Mouse (Mus musculus) lung, embryonic 14.5 days (tissue): ENCODE data around the gene Ppp1ca. TPM values are rescaled to one million over a fixed set of nuclear protein-coding genes. Genes with fewer than 3 reads are reported as not detected.

ENCODE experiments used
- ATAC-seq: fragments of 200-750 bp; cut with Nextera tagmentation; 2 replicates; pipeline ENCODE4 v1.8.0; 2017; ENCODE audit warnings: mild to moderate bottlenecking, moderate TSS enrichment, moderate library complexity; ENCODE audit not compliant: insufficient read depth
- DNase-seq: peaks from one replicate; pipeline ENCODE4 v3.0.0-alpha.2; 2015
- H3K27ac ChIP-seq: fragments of 300-500 bp; sonication (generic); 2 replicates; pipeline ENCODE4 v1.5.1; 2014; ENCODE audit warnings: low read depth, mild to moderate bottlenecking, moderate library complexity
- H3K27me3 ChIP-seq: fragments of 300-500 bp; sonication (generic); 2 replicates; pipeline ENCODE4 v1.6.1; 2014; ENCODE audit warnings: low read length, control low read depth; ENCODE audit not compliant: insufficient read depth
- H3K36me3 ChIP-seq: fragments of 300-500 bp; sonication (generic); 2 replicates; pipeline ENCODE4 v1.6.1; 2014; ENCODE audit warnings: control low read depth; ENCODE audit not compliant: insufficient read depth
- H3K4me1 ChIP-seq: fragments of 300-500 bp; sonication (generic); 2 replicates; pipeline ENCODE4 v1.6.1; 2014; ENCODE audit warnings: antibody characterized with exemption, control low read depth; ENCODE audit not compliant: insufficient read depth
- H3K4me2 ChIP-seq: fragments of 300-500 bp; sonication (generic); 2 replicates; pipeline ENCODE4 v1.6.1; 2014; ENCODE audit warnings: mild to moderate bottlenecking
- H3K4me3 ChIP-seq: fragments of 300-500 bp; sonication (generic); 2 replicates; pipeline ENCODE4 v1.5.1; 2014; ENCODE audit warnings: low read depth, low read length
- H3K9ac ChIP-seq: fragments of 300-500 bp; sonication (generic); 2 replicates; pipeline ENCODE4 v1.6.1; 2014
- H3K9me3 ChIP-seq: fragments of 300-500 bp; sonication (generic); 2 replicates; pipeline ENCODE4 v1.6.1; 2016; ENCODE audit warnings: low read depth, low read length, control low read depth
- CTCF ChIP-seq: IDR thresholded peaks from 2 replicates; pipeline ENCODE4 v1.5.1; 2016; ENCODE audit warnings: antibody characterized with exemption, low read depth
- WGBS: fragments of 180-500 bp; shearing (Covaris S2); extraction: QIAGEN DNeasy Blood & Tissue Kit; methylation state at CpG from one replicate; pipeline ENCODE4 v1.1.7; 2014; 5-methylcytosine and 5-hydroxymethylcytosine counted together
- polyA plus RNA-seq: library from polyadenylated mRNA; unstranded; fragments of >200 nt; fragmentation: Nextera tagmentation; extraction: Ambion mirVana; gene quantifications from 2 replicates; pipeline ENCODE4 v1.2.1, GENCODE M21; 2014

The Ppp1ca gene
- polyA plus RNA-seq, 1 experiment from 2014 or later = 994 TPM

DNA sequence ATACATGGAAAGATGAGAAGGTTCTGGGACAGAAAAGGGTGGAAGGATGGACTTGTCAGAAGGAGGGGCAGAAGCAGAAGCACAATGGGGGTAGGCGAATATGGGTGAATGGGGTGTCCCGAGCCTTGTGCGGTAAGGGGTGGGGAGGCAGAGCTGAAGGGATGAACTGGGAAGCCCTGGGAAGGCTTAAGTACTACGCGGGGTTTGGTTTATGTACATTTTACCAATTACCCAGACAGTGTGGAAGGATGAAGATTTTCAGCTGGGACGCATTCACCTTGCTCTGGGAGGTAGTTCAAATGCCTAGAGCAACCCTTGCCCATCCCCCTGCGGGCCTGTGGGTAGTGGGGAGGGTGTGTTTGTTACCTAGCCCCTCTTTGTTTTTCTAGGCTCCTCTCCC lies 10.3 kb downstream of the Ppp1ca start:
- peaks cover 12% of the 10 kb centered on the region for H3K4me1 ChIP-seq
- no peaks in the 10 kb centered on the region for H3K9me3 ChIP-seq
- 34% methylated on average over 7 of the region's 7 CpGs for WGBS
- ATAC-seq = 0 out of 2 replicates have a peak, but pooled peaks have one; percentile 0
- H3K36me3 ChIP-seq = peaks cover 26% of the 10 kb centered on the region
- H3K9ac ChIP-seq = peak overlapping the region; percentile 89
- TF ChIP-seq CTCF = no peak
- DNase-seq = no peak
- peak overlapping the region; percentile 99 for H3K4me2 ChIP-seq
- 0 out of 2 replicates have a peak overlapping the region, but pooled peaks have one; percentile 42 for H3K27ac ChIP-seq
- H3K4me3 ChIP-seq = peak overlapping the region; percentile 81
- no peaks in the 10 kb centered on the region; the same call in 1 of the 2 replicates for H3K27me3 ChIP-seq

DNA sequence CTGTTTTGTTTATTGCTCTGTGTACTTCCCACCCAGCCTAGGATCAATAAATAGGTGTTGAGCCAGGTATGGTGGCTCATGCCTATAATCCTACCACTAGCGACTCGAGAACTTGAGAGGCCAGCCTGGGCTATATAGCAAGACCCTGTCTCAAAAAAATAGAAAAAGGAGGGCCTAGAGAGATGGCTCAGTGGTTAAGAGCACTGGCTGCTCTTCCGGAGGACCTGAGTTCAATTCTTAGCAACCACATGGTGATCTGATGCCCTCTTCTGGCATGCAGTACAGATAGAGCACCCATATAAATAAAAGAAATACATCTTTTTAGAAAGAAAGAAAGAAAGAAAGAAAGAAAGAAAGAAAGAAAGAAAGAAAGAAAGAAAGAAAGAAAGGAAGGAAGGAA lies 11.3 kb downstream of the Ppp1ca start:
- no peak for TF ChIP-seq CTCF
- ATAC-seq = no peak
- no peak for DNase-seq
- H3K27ac ChIP-seq = no peak overlapping the region
- H3K4me3 ChIP-seq = no peak overlapping the region
- no peaks in the 10 kb centered on the region; the same call in 1 of the 2 replicates for H3K27me3 ChIP-seq
- H3K36me3 ChIP-seq = peaks cover 21% of the 10 kb centered on the region; the same call in 1 of the 2 replicates
- no peaks in the 10 kb centered on the region for H3K9me3 ChIP-seq
- WGBS = 59% methylated on average over 3 of the region's 3 CpGs
- no peak overlapping the region for H3K9ac ChIP-seq
- H3K4me1 ChIP-seq = peaks cover 12% of the 10 kb centered on the region
- no peak overlapping the region; the same call in 1 of the 2 replicates for H3K4me2 ChIP-seq

DNA sequence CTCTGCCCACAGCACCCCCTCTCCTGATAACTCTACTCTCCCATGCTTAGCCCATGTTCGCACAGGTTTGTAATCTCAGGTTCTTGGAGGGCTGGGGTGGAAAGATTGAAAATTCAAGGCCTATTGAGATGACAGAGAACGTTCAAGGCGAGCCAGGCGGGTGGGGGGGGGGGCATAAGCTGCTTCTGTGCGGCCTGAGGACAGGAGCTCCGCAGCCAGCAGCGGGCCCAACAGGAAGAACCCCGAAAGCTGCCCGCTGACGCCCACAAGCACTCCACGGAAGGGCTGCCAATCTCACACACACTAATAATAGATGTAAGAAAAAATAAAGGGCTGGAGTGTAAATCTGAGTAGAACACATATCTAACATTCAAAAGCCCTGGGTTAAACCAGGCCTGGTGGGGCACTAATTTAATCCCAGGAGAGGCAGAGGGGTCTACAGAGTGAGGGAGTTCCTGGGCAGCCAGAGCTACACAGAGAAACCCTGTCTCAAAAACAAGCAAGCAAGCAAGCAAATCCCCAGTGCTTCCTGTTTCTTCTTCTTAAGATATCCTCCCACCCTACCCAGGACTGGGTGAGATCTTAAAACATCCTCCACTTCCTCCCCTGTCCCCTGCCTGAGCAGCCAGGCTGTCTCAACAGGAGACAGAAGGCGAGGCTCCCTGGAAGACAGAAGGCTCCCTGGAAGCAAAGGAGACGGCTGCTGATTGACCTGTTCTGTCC lies 11.9 kb downstream of the Ppp1ca start:
- WGBS = 50% methylated on average over 13 of the region's 13 CpGs
- Histone ChIP-seq H3K9me3 (no peaks in the 10 kb centered on the region), H3K4me3 (no peak overlapping the region), H3K9ac (no peak overlapping the region), H3K36me3 (peaks cover 15% of the 10 kb centered on the region; the same call in 1 of the 2 replicates), H3K4me1 (peaks cover 12% of the 10 kb centered on the region), H3K27ac (no peak overlapping the region), H3K4me2 (no peak overlapping the region), H3K27me3 (no peaks in the 10 kb centered on the region; the same call in 1 of the 2 replicates)
- DNase-seq (peak; percentile 14), ATAC-seq (no peak)
- no peak for TF ChIP-seq CTCF

DNA sequence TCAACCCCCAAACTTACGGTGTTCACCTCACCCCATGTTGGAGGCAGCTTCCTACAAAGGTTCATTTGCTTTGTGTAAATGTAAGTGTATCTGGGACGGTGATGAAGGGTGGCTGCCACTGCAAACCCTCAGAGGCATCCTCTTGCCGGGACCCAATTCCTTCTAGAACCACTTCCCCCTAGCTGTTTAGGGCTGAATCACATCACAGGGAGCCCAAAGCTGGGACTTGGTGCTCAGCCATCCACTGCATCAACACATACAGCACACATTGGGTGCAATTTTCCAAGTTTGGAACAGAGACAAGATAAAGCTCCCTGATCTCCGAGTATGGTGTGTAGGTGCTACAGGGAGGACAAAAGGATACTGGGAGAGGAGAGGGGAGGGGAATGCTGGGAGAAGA lies 13.0 kb downstream of the Ppp1ca start:
- Histone ChIP-seq H3K9ac (no peak overlapping the region), H3K9me3 (no peaks in the 10 kb centered on the region), H3K27ac (no peak overlapping the region), H3K4me1 (peaks cover 12% of the 10 kb centered on the region), H3K27me3 (no peaks in the 10 kb centered on the region; the same call in 1 of the 2 replicates), H3K4me3 (no peak overlapping the region), H3K36me3 (peaks cover 6% of the 10 kb centered on the region; the same call in 1 of the 2 replicates), H3K4me2 (no peak overlapping the region)
- TF ChIP-seq CTCF = no peak
- DNase-seq = no peak
- 57% methylated on average over 4 of the region's 4 CpGs for WGBS
- ATAC-seq = no peak

DNA sequence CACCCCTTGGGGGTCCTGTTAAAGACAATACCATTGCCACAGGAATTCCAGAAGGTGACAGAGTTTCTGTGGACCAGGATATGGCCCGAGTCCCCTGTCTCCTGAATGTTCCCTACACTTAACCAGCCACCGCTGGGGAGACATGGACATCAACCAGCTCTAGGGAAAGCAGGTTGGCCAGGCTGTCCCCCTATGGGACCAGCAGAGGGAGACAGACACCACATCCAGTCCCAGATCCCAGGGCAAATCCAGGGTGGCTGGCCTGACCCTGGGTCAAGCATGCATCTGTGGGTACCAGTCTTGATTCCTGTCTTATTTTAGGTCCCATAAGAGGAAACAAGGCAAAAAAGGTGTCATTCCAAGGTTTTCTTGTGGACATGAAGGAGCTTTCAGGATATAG lies 15.1 kb downstream of the Ppp1ca start:
- no peak overlapping the region for H3K9ac ChIP-seq
- ATAC-seq (peak; percentile 50; the same call in 1 of the 2 replicates), DNase-seq (peak; percentile 85)
- WGBS = 2% methylated on average over 2 of the region's 2 CpGs
- H3K4me3 ChIP-seq = no peak overlapping the region
- H3K27ac ChIP-seq = no peak overlapping the region
- no peaks in the 10 kb centered on the region for H3K36me3 ChIP-seq
- H3K27me3 ChIP-seq = no peaks in the 10 kb centered on the region; the same call in 1 of the 2 replicates
- 0 out of 2 replicates have a peak, but pooled peaks cover 3% of the 10 kb centered on the region for H3K4me1 ChIP-seq
- no peaks in the 10 kb centered on the region for H3K9me3 ChIP-seq
- H3K4me2 ChIP-seq = no peak overlapping the region
- TF ChIP-seq CTCF = peak; percentile 98

DNA sequence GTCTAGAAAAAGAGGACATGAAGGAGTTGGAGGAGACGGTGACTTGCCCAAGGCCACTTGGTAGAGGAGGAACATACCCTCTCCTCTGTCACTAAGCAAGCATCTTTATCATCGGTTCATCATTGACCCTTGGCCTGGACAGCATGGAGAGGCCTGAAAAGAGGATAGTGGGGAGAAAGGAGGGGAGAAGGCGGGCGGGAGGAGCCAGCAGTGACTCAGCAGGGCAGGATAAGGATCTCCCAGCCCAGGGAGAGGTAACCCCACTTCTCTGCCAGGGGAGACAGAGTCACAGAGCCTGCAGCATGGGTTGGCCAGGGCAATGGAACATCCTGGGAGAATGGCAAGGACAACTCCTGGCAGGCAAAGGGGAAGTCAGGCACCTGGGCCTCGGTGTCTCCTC lies 16.7 kb downstream of the Ppp1ca start:
- ATAC-seq = no peak
- H3K36me3 ChIP-seq = no peaks in the 10 kb centered on the region
- H3K27me3 ChIP-seq = peaks cover 2% of the 10 kb centered on the region; the same call in 1 of the 2 replicates
- H3K4me3 ChIP-seq = no peak overlapping the region
- DNase-seq = no peak
- no peak overlapping the region for H3K9ac ChIP-seq
- H3K4me2 ChIP-seq = no peak overlapping the region
- H3K27ac ChIP-seq = no peak overlapping the region
- H3K9me3 ChIP-seq = no peaks in the 10 kb centered on the region
- 64% methylated on average over 5 of the region's 5 CpGs for WGBS
- H3K4me1 ChIP-seq = no peaks in the 10 kb centered on the region
- no peak for TF ChIP-seq CTCF

DNA sequence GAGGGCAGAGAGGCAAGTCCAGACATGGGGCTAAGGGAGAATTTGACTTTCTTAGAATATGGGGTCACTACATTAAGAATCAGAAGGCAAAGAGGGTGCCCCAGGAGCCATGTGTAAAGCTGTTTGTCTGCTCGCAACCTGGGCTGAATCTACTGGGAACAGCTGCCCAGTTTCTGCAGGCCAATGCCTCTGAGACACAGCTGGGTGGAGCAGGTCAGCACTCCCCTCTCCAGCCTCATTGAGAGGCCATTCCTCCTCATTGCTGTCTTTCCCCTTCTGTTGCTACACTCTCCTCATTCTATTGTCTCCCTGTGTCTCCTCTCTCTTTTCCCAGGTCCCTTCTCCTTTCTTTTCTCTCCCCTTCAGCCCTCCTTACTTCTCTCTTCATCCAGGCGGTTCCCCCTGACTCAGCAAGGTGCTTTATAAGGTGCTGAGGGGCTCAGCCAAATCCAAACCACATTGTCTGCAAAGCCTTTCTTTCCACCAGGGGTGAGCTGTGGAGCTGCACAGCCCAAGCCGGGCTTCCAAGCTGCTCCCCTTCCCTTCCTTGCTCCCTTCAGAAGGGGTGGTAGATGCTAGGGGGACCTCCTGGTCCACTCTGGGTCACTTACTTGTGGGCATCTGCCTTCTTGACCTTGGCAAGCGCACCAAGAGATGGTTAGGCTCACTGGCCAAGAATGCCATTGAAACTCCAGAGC lies 20.2 kb downstream of the Ppp1ca start:
- Histone ChIP-seq H3K27me3 (0 out of 2 replicates have a peak, but pooled peaks cover 6% of the 10 kb centered on the region), H3K27ac (no peak overlapping the region), H3K4me1 (peaks cover 15% of the 10 kb centered on the region), H3K4me2 (no peak overlapping the region), H3K36me3 (no peaks in the 10 kb centered on the region), H3K9ac (no peak overlapping the region), H3K9me3 (no peaks in the 10 kb centered on the region), H3K4me3 (no peak overlapping the region)
- 49% methylated on average over 4 of the region's 4 CpGs for WGBS
- TF ChIP-seq CTCF = no peak
- DNase-seq (no peak), ATAC-seq (no peak)
